Mouse (Mus musculus): ENCODE results near the gene Scamp5.

Gene Scamp5

DNA sequence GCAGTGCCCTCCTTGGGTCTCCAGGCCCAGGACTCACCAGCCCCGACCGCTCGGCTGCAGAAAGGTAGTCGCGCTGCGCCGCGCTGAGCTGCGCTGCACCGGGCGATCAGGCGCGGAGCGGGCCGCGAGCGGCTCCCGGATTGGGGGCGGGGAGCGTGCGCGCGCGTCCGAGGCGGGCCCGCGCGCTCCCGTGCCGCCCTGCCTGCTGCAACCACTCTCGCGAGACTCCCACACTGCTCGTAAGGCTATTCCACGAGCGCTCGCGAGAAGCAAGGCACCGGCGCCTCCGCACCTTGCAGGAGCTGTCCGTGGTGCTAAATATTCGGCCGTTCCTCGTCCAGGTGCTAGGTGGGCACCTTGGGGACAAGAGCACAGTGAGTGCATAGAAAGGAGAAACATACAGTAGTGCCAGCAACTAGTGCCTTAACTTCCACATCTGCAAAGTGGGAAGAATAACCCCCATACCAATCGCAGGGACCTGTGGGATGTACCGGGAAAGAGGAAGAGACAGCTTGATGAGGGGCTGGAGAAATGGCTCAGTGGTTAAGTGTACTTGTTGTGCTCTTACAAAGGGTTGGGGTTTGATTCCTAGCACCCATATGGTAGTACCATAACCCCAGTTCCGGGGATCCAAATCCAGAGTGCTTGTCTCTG, at the start of gene Scamp5:
Scamp5 (minus strand) TSS at position 165 of the 654 bp plus-strand sequence.
- CTCF ChIA-PET = interaction anchor here (0.5 to 2.7 kb wide), 21 partner anchors 8 to 317 kb away, joined by 3 to 17 read pairs (median 3); partner anchors contain the start of genes Csk (in 2 of the 4) and Ppcdc (in 1 of the 4)
- POLR2A ChIA-PET = interaction anchor here (0.6 to 2.8 kb wide), 61 partner anchors 8 to 908 kb away, joined by 3 to 40 read pairs (median 4); partner anchors contain the start of genes Cox5a (in 4 of the 4), Rpp25 (in 4 of the 4), 1700017B05Rik (in 2 of the 4) and Imp3 (in 1 of the 4)

GRCm38 (mm10) chr9:57517113-57517512, 49.3 kb upstream of the Scamp5 start:
- ChIA-PET CTCF (interaction anchor here (0.6 to 5.2 kb wide), 67 partner anchors 9 to 1811 kb away, joined by 3 to 80 read pairs (median 4); partner anchors contain the start of genes Rpp25 (in 2 of the 4), 1700017B05Rik (in 1 of the 4), Csk (in 1 of the 4) and Man2c1 (in 1 of the 4)), POLR2A (interaction anchor here (0.6 to 10.5 kb wide), 45 partner anchors 9 to 566 kb away, joined by 3 to 203 read pairs (median 5); partner anchors contain the start of genes Rpp25 (in 4 of the 4), 1700017B05Rik (in 1 of the 4), Csk (in 1 of the 4) and Ppcdc (in 1 of the 4))

DNA sequence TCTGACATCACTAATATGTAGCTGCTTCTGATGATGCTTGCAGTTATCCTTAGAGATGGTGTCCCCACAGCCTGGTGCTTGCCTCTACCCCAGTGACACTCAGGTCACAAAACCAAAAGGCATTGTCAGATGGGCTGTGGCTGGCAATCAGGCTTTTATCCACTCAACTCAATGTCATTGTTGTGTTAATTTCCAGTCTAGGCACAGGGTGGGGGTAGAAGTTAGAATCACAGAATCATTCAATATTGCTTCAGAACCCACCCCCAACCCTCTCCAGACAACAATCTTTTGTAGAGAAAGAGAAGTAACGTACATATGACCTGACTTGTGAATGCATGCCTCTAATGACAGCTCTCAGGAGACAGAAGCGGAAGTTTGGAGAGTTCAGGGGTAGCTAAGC, 42.7 kb upstream of the Scamp5 start:
- POLR2A ChIA-PET = interaction anchor here (0.6 to 10.5 kb wide), 55 partner anchors 8 to 1694 kb away, joined by 3 to 203 read pairs (median 4); partner anchors contain the start of genes Cox5a (in 4 of the 4), Scamp5 (in 3 of the 4), Ppcdc (in 2 of the 4) and Csk (in 1 of the 4)

GRCm38 (mm10) chr9:57505700-57506099, 37.8 kb upstream of the Scamp5 start:
- ChIA-PET CTCF (interaction anchor here (0.5 to 3.3 kb wide), 13 partner anchors 9 to 46 kb away, joined by 3 to 32 read pairs (median 7); no protein-coding TSS in a partner anchor), POLR2A (interaction anchor here (0.6 to 11.7 kb wide), 53 partner anchors 9 to 1076 kb away, joined by 3 to 203 read pairs (median 5); partner anchors contain the start of genes Cox5a (in 3 of the 4), Ppcdc (in 2 of the 4), Scamp5 (in 2 of the 4) and 1700017B05Rik (in 1 of the 4))

More for the DNA sequence above, 42.7 kb upstream of the Scamp5 start:
- CTCF ChIA-PET = interaction anchor here (0.6 to 2.0 kb wide), 13 partner anchors 8 to 471 kb away, joined by 3 to 16 read pairs (median 3); partner anchors contain the start of genes Cox5a (in 1 of the 4), Csk (in 1 of the 4) and Fam219b (in 1 of the 4)

DNA sequence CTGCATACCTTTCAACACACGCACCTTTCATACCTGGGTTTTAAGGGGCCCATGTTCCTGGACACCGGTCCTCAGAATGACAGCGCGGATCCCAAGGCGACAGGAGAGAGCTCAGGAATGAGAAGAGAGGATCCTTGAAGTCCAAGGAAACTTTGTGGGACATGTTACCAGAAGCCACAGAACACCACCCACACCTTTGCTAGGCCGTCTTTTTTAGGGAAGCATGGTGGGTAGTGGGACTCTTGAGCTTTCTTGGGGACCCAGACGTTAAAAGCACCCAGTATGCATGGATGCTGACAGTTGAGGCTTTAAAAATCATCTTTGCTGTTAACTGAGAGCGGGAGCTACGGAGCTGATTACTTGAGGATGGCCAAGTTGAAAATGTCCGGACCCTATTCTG, 37.0 kb upstream of the Scamp5 start:
- ChIA-PET CTCF (interaction anchor here (0.6 to 3.3 kb wide), 9 partner anchors 10 to 46 kb away, joined by 3 to 32 read pairs (median 8); no protein-coding TSS in a partner anchor), POLR2A (interaction anchor here (0.7 to 11.7 kb wide), 36 partner anchors 9 to 1077 kb away, joined by 3 to 203 read pairs (median 8); partner anchors contain the start of genes Cox5a (in 3 of the 4), Ppcdc (in 2 of the 4), 1700017B05Rik (in 1 of the 4) and Csk (in 1 of the 4))

- ChIA-PET CTCF (interaction anchor here (0.9 to 3.3 kb wide), 13 partner anchors 13 to 576 kb away, joined by 3 to 32 read pairs (median 8); partner anchors contain the start of genes Cox5a (in 2 of the 4) and Snx33 (in 1 of the 4)), POLR2A (interaction anchor here (0.5 to 11.7 kb wide), 93 partner anchors 9 to 1078 kb away, joined by 3 to 203 read pairs (median 6); partner anchors contain the start of genes Cox5a (in 4 of the 4), Scamp5 (in 4 of the 4), Mpi (in 2 of the 4) and Ppcdc (in 2 of the 4))
Measured at GRCm38 (mm10) chr9:57504381-57504700, 36.5 kb upstream of the Scamp5 start.

DNA sequence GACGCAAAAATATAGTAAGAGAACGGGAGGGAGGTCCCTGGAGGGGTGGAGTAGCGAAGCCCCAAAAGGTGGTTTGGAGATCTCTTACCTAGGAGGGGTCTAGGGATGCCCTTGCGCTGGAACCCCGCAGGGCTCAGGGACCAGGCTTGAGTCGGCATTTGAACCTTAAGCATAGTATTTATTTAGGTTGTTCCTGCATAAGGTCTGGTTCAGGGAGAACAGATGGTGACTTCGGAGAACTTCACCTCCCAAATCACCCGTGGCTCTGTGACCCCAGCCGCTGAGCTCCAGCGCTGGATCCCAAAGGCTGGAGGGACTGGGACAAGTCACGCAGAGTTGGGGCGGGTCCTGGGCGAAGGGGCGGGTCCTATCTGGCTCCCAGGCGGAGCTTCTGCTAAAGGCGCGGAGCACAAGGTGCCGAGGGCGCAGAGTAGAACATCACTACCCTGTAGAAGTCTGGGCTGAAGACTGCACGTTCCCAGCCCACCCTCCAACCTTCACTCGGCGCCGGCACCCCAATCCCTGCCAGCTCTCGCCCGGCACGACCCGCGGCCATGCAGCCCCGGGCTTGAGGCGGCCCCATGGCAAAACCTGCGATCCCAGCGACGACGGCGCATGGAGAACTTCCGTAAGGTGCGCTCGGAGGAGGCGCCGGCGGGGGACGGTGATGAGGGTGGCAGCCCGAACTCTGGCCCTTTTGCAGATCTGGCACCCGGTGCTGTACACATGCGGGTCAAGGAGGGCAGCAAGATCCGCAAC, 35.9 kb upstream of the Scamp5 start, which contains the start of gene Rpp25:
Rpp25 (plus strand) TSS at position 405 of the 759 bp plus-strand sequence.
- ChIA-PET POLR2A (interaction anchor here (0.5 to 11.7 kb wide), 140 partner anchors 8 to 1344 kb away, joined by 3 to 203 read pairs (median 5); partner anchors contain the start of genes Cox5a (in 4 of the 4), Scamp5 (in 4 of the 4), Ppcdc (in 3 of the 4) and Csk (in 2 of the 4)), CTCF (interaction anchor here (0.5 to 3.3 kb wide), 17 partner anchors 11 to 577 kb away, joined by 3 to 24 read pairs (median 5); partner anchors contain the start of genes Cox5a (in 2 of the 4), Csk (in 1 of the 4) and Snx33 (in 1 of the 4))

GRCm38 (mm10) chr9:57502911-57503621, 35.2 kb upstream of the Scamp5 start:
- CTCF ChIA-PET = interaction anchor here (0.5 to 3.3 kb wide), 22 partner anchors 7 to 576 kb away, joined by 3 to 24 read pairs (median 4); partner anchors contain the start of genes Cox5a (in 2 of the 4), Csk (in 1 of the 4) and Snx33 (in 1 of the 4)
- POLR2A ChIA-PET = interaction anchor here (0.6 to 11.7 kb wide), 141 partner anchors 7 to 1343 kb away, joined by 3 to 203 read pairs (median 5); partner anchors contain the start of genes Cox5a (in 4 of the 4), Scamp5 (in 4 of the 4), Ppcdc (in 3 of the 4) and Csk (in 2 of the 4)

GRCm38 (mm10) chr9:57501861-57502260, 34.0 kb upstream of the Scamp5 start:
- POLR2A ChIA-PET = interaction anchor here (0.8 to 11.7 kb wide), 32 partner anchors 9 to 429 kb away, joined by 3 to 203 read pairs (median 7); partner anchors contain the start of genes Cox5a (in 4 of the 4), Ppcdc (in 2 of the 4), Scamp5 (in 2 of the 4) and Mpi (in 1 of the 4)
- CTCF ChIA-PET = interaction anchor here in 3 of 4 experiments (0.6 to 2.9 kb wide), 9 partner anchors 9 to 240 kb away, joined by 3 to 24 read pairs (median 4); partner anchors contain the start of genes 1700017B05Rik (in 1 of the 3) and Scamp5 (in 1 of the 3)

DNA sequence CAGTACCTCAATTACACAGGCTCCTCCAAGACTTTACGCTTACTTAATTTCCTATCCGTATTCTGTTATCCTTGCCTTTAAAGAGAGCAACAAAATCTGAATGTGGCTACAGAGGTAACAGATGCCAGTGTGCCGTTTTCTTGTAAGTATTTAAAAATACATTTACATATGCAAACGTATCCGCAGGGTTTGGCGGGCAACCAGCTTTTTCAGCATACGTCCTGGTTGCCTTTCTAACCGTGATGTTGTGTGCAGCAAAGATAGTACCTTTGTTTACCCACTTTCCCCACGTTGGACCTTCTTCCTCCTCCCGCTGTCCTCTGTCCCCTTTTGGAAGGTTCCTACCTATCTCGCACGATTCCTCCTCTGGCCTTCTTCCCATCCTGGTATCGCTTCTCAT, 33.6 kb upstream of the Scamp5 start:
- POLR2A ChIA-PET = interaction anchor here (0.5 to 11.7 kb wide), 32 partner anchors 9 to 428 kb away, joined by 3 to 203 read pairs (median 6); partner anchors contain the start of genes Cox5a (in 4 of the 4), Ppcdc (in 2 of the 4), Scamp5 (in 2 of the 4) and Mpi (in 1 of the 4)
- CTCF ChIA-PET = interaction anchor here in 2 of 4 experiments (0.7 to 2.9 kb wide), 4 partner anchors 16 to 51 kb away, joined by 3 to 24 read pairs (median 10); partner anchors contain the start of gene Scamp5 (in 1 of the 2)

- CTCF ChIA-PET = interaction anchor here (0.6 to 1.8 kb wide), 8 partner anchors 13 to 68 kb away, joined by 3 to 7 read pairs (median 4); no protein-coding TSS in a partner anchor
- POLR2A ChIA-PET = interaction anchor here (0.6 to 11.7 kb wide), 14 partner anchors 12 to 464 kb away, joined by 3 to 203 read pairs (median 6); partner anchors contain the start of gene Cox5a (in 2 of the 4)
Measured at GRCm38 (mm10) chr9:57498536-57498935, 30.7 kb upstream of the Scamp5 start.

DNA sequence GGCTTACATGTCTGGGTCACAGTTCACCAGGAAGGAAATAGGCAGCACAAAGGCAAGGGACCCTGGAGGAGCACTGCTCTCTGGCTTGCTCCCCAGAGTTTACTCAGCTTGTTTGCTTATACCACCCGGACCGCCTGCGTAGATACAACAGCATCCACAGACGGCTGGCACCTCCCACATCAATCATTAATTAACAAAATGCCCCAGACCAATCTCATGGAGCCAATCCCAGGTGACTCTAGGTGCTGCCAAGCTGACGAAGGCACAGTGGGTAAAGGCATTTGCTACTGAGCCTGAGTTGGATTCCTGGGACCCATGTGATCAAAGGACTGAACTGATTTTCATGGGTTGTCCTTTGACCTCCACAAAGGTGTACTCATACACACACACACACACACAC, 29.4 kb upstream of the Scamp5 start:
- CTCF ChIA-PET = interaction anchor here in 3 of 4 experiments (1.3 to 1.9 kb wide), 5 partner anchors 11 to 20 kb away, joined by 3 to 7 read pairs (median 6); no protein-coding TSS in a partner anchor
- POLR2A ChIA-PET = interaction anchor here in 3 of 4 experiments (0.7 to 11.7 kb wide), 16 partner anchors 7 to 56 kb away, joined by 3 to 203 read pairs (median 4); partner anchors contain the start of genes Cox5a (in 2 of the 3) and Rpp25 (in 1 of the 3)

DNA sequence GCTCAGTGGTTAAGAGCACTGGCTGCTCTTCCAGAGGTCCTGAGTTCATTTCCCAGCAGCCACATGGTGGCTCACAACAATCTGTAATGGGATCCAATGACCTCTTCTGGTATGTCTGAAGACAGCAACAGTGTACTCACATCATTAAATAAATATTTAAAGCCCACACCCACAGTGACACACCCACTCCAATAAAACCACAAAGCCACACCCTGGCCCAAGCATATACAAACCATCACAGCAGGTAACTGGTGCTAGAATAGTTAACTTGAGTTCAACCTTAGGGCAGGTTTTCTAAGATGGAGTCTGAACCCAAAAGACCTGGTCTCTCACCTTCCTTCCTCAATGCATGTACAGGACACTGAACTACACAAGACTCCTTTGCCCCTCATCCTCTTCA, 27.1 kb upstream of the Scamp5 start:
- ChIA-PET POLR2A (interaction anchor here in 3 of 4 experiments (0.7 to 3.9 kb wide), 11 partner anchors 9 to 27 kb away, joined by 3 to 46 read pairs (median 7); partner anchors contain the start of genes Rpp25 (in 3 of the 3), Cox5a (in 1 of the 3) and Scamp5 (in 1 of the 3)), CTCF (interaction anchor here in 3 of 4 experiments (0.6 to 1.9 kb wide), 3 partner anchors 10 to 90 kb away, joined by 3 to 9 read pairs (median 4); no protein-coding TSS in a partner anchor)

- ChIA-PET CTCF (interaction anchor here in 1 of 4 experiments (1.2 kb wide), 1 partner anchor 24 kb away, joined by 3 read pairs; no protein-coding TSS in a partner anchor), POLR2A (interaction anchor here in 1 of 4 experiments (3.7 kb wide), 1 partner anchor 28 kb away, joined by 14 read pairs; the partner anchor contains the start of gene Cox5a)
Measured at GRCm38 (mm10) chr9:57493532-57493931, 25.7 kb upstream of the Scamp5 start.

GRCm38 (mm10) chr9:57487807-57488206, 19.9 kb upstream of the Scamp5 start:
- POLR2A ChIA-PET = interaction anchor here in 3 of 4 experiments (0.8 to 3.9 kb wide), 10 partner anchors 12 to 168 kb away, joined by 3 to 26 read pairs (median 4); partner anchors contain the start of genes Rpp25 (in 3 of the 3) and Cox5a (in 1 of the 3)

More at GRCm38 (mm10) chr9:57487807-57488206, 19.9 kb upstream of the Scamp5 start:
- CTCF ChIA-PET = no interaction called here

Measured in embryonic stem cell, embryonic (primary cell).